Mouse (Mus musculus) intestine, embryonic 16.5 days (tissue): ENCODE data around the gene Lfng. TPM values are rescaled to one million over a fixed set of nuclear protein-coding genes. Genes with fewer than 3 reads are reported as not detected.

Experiments
- ATAC-seq: fragments of 200-750 bp; cut with Nextera tagmentation; 2 replicates; pipeline ENCODE4 v1.8.0; 2017; ENCODE audit warnings: moderate TSS enrichment, moderate library complexity
- H3K27ac ChIP-seq: fragments of 300-500 bp; sonication (generic); 2 replicates; pipeline ENCODE4 v1.5.1; 2014; ENCODE audit warnings: mild to moderate bottlenecking, low read length
- H3K27me3 ChIP-seq: fragments of 300-500 bp; sonication (generic); replicated peaks from 2 replicates; pipeline ENCODE4 v1.6.1; 2014; ENCODE audit warnings: low read length, control low read depth, mixed read lengths; ENCODE audit not compliant: control insufficient read depth, insufficient read depth
- H3K36me3 ChIP-seq: fragments of 300-500 bp; sonication (generic); 2 replicates; pipeline ENCODE4 v1.6.1; 2014; ENCODE audit warnings: low read length, control low read depth; ENCODE audit not compliant: control insufficient read depth, insufficient read depth
- H3K4me1 ChIP-seq: fragments of 300-500 bp; sonication (generic); 2 replicates; pipeline ENCODE4 v1.6.1; 2014; ENCODE audit warnings: low read length, control low read depth, mixed read lengths; ENCODE audit not compliant: control insufficient read depth, insufficient read depth
- H3K4me2 ChIP-seq: fragments of 300-500 bp; sonication (generic); 2 replicates; pipeline ENCODE4 v1.6.1; 2014; ENCODE audit warnings: low read depth, low read length, control low read depth
- H3K4me3 ChIP-seq: fragments of 300-500 bp; sonication (generic); 2 replicates; pipeline ENCODE4 v1.5.1; 2014; ENCODE audit warnings: mild to moderate bottlenecking, low read length
- H3K9ac ChIP-seq: fragments of 300-500 bp; sonication (generic); 2 replicates; pipeline ENCODE4 v1.6.1; 2014; ENCODE audit warnings: low read depth, low read length
- H3K9me3 ChIP-seq: fragments of 300-500 bp; sonication (generic); 2 replicates; pipeline ENCODE4 v1.6.1; 2016; ENCODE audit warnings: low read length, control low read depth; ENCODE audit not compliant: control insufficient read depth
- WGBS: fragments of 180-500 bp; shearing (Covaris S2); extraction: QIAGEN DNeasy Blood & Tissue Kit; methylation state at CpG from one replicate; pipeline ENCODE4 v1.1.7; 2014; 5-methylcytosine and 5-hydroxymethylcytosine counted together
- polyA plus RNA-seq: library from polyadenylated mRNA; unstranded; fragments of >200 nt; fragmentation: Nextera tagmentation; extraction: Ambion mirVana; gene quantifications from 2 replicates; pipeline ENCODE4 v1.2.1, GENCODE M21; 2015

Gene Lfng
- polyA plus RNA-seq, 1 experiment from 2014 or later, result 13.4 TPM

GRCm38 (mm10) chr5:140602540-140602939 is 4.6 kb upstream of the Lfng start:
- H3K4me2 ChIP-seq, result no peak overlapping the region
- H3K4me1 ChIP-seq, result peaks cover 23% of the 10 kb centered on the region
- H3K4me3 ChIP-seq, result no peak overlapping the region
- no peak overlapping the region for H3K27ac ChIP-seq
- no peak for ATAC-seq
- peaks cover 4% of the 10 kb centered on the region; the same call in 1 of the 2 replicates for H3K27me3 ChIP-seq
- WGBS, result 34% methylated on average over 2 of the region's 2 CpGs
- H3K9ac ChIP-seq, result no peak overlapping the region
- H3K9me3 ChIP-seq, result no peaks in the 10 kb centered on the region; the same call in 1 of the 2 replicates
- H3K36me3 ChIP-seq, result no peaks in the 10 kb centered on the region

DNA sequence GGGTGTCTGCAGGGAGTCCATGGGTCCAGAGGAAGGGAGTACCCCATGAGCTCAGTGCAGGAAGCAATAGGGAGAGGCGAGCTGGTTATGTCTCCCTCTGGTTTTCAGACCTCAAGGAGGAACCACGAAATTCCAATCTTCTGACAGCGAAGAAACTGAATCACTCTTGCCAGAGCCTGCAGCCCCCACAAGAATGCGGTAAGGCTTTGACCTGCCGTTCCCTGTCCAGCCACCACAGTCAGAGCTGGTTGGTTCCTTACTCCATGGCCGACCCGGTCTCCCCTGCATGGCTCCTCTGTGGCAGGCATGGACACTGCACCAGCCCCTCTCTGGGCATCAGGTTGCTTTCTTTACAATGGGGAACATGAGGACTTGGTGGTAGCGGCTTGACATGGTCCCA is 2.7 kb upstream of the Lfng start:
- Histone ChIP-seq H3K9ac (no peak overlapping the region), H3K27me3 (peaks cover 4% of the 10 kb centered on the region; the same call in 1 of the 2 replicates), H3K27ac (no peak overlapping the region), H3K4me2 (no peak overlapping the region), H3K36me3 (no peaks in the 10 kb centered on the region), H3K4me1 (peaks cover 31% of the 10 kb centered on the region), H3K9me3 (no peaks in the 10 kb centered on the region; the same call in 1 of the 2 replicates), H3K4me3 (no peak overlapping the region)
- WGBS, result 71% methylated on average over 8 of the region's 8 CpGs
- no peak for ATAC-seq

GRCm38 (mm10) chr5:140605228-140605627 is 1.9 kb upstream of the Lfng start:
- no peak overlapping the region for H3K4me3 ChIP-seq
- H3K9me3 ChIP-seq, result no peaks in the 10 kb centered on the region; the same call in 1 of the 2 replicates
- peaks cover 38% of the 10 kb centered on the region for H3K4me1 ChIP-seq
- no peaks in the 10 kb centered on the region for H3K36me3 ChIP-seq
- H3K27ac ChIP-seq, result no peak overlapping the region
- no peak overlapping the region for H3K9ac ChIP-seq
- H3K4me2 ChIP-seq, result no peak overlapping the region
- 19% methylated on average over 3 of the region's 3 CpGs for WGBS
- H3K27me3 ChIP-seq, result peaks cover 4% of the 10 kb centered on the region; the same call in 1 of the 2 replicates
- no peak for ATAC-seq

DNA sequence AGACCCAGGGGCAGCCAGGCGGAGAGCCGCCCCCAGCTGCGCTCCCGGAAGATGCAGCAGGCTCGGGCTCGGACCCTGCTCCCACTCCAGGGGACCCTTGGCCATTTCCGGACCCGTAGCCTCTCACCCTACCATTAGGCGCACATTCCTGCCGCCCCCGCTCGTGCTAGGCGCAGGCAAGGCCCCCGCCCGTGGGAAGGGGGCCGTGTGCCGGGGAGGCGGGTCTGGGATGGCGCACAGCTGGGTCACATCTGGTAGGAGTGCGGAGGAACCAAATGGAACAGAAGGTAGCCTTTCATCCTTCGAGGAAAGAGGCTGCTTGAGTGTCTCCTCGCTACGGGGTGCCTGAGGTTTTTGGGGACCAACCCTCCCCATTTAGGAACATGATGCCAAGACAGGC is 734 bp upstream of the Lfng start:
- no peaks in the 10 kb centered on the region for H3K36me3 ChIP-seq
- H3K4me1 ChIP-seq, result peaks cover 50% of the 10 kb centered on the region
- H3K27ac ChIP-seq, result peak overlapping the region; percentile 20; the same call in 1 of the 2 replicates
- no peaks in the 10 kb centered on the region; the same call in 1 of the 2 replicates for H3K9me3 ChIP-seq
- H3K27me3 ChIP-seq, result peaks cover 4% of the 10 kb centered on the region; the same call in 1 of the 2 replicates
- peak overlapping the region; percentile 66; the same call in 1 of the 2 replicates for H3K4me3 ChIP-seq
- ATAC-seq, result no peak
- H3K9ac ChIP-seq, result peak overlapping the region; percentile 42
- WGBS, result 3% methylated on average over 23 of the region's 23 CpGs
- peak overlapping the region; percentile 82 for H3K4me2 ChIP-seq

- Histone ChIP-seq H3K36me3 (peaks cover 2% of the 10 kb centered on the region; the same call in 1 of the 2 replicates), H3K9ac (peak overlapping the region; percentile 77), H3K4me1 (peaks cover 56% of the 10 kb centered on the region), H3K9me3 (no peaks in the 10 kb centered on the region; the same call in 1 of the 2 replicates), H3K27ac (peak overlapping the region; percentile 95), H3K4me3 (peak overlapping the region; percentile 66), H3K27me3 (peaks cover 4% of the 10 kb centered on the region; the same call in 1 of the 2 replicates), H3K4me2 (peak overlapping the region; percentile 82)
- WGBS, result 4% methylated on average over 16 of the region's 17 CpGs
- no peak for ATAC-seq
These were observed 915 bp downstream of the Lfng start for GRCm38 (mm10) chr5:140607836-140608633.

GRCm38 (mm10) chr5:140608634-140609015 is 1.5 kb downstream of the Lfng start:
- ATAC-seq, result no peak
- 8% methylated on average over 16 of the region's 16 CpGs for WGBS
- H3K9me3 ChIP-seq, result no peaks in the 10 kb centered on the region; the same call in 1 of the 2 replicates
- peak overlapping the region; percentile 82 for H3K4me2 ChIP-seq
- H3K27ac ChIP-seq, result peak overlapping the region; percentile 95
- peak overlapping the region; percentile 77 for H3K9ac ChIP-seq
- peaks cover 56% of the 10 kb centered on the region for H3K4me1 ChIP-seq
- peaks cover 4% of the 10 kb centered on the region; the same call in 1 of the 2 replicates for H3K27me3 ChIP-seq
- peak overlapping the region; percentile 66 for H3K4me3 ChIP-seq
- peaks cover 4% of the 10 kb centered on the region; the same call in 1 of the 2 replicates for H3K36me3 ChIP-seq

DNA sequence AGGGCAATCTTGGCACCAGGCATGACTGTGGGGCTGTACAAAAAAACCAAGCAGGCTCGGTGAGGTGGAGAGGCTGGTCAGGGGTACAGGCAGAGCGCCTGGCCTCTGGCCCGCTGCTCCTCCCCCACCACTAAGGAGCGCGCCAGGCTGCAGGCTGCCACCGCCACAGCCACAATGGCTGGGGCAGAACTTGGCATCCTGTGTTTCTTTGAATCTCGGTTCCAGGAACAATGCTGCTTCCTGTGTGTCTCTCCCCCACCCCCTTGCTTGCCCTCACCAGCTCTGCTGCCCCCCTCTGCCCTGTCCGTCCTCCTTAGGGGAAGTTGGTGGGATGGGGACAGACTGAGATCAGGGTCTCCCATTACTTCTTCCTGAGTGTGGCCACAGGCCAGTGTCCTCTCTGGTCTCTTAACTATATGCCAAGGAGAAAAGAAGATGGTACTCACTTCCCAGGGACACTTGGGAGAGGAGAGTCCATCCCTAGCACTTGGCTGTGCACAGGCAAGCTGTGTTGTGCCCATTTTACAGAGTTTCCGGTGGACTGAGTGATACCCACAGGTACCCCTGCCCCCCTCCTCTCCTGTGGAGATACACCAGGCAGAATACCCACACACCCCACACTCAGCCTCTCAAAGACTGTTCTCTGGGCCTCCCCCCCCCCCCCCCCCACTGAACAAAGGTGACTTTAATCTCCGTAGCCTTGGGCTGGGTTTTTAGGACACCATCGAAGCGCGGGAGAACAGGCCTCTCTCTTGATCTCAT is 2.6 kb downstream of the Lfng start:
- WGBS, result 34% methylated on average over 13 of the region's 13 CpGs
- no peak for ATAC-seq
- peak overlapping the region; percentile 95 for H3K27ac ChIP-seq
- H3K9ac ChIP-seq, result peak overlapping the region; percentile 77
- peak overlapping the region; percentile 82 for H3K4me2 ChIP-seq
- peak overlapping the region; percentile 66 for H3K4me3 ChIP-seq
- no peaks in the 10 kb centered on the region; the same call in 1 of the 2 replicates for H3K9me3 ChIP-seq
- H3K36me3 ChIP-seq, result peaks cover 6% of the 10 kb centered on the region; the same call in 1 of the 2 replicates
- H3K27me3 ChIP-seq, result peaks cover 2% of the 10 kb centered on the region; the same call in 1 of the 2 replicates
- H3K4me1 ChIP-seq, result peaks cover 56% of the 10 kb centered on the region

DNA sequence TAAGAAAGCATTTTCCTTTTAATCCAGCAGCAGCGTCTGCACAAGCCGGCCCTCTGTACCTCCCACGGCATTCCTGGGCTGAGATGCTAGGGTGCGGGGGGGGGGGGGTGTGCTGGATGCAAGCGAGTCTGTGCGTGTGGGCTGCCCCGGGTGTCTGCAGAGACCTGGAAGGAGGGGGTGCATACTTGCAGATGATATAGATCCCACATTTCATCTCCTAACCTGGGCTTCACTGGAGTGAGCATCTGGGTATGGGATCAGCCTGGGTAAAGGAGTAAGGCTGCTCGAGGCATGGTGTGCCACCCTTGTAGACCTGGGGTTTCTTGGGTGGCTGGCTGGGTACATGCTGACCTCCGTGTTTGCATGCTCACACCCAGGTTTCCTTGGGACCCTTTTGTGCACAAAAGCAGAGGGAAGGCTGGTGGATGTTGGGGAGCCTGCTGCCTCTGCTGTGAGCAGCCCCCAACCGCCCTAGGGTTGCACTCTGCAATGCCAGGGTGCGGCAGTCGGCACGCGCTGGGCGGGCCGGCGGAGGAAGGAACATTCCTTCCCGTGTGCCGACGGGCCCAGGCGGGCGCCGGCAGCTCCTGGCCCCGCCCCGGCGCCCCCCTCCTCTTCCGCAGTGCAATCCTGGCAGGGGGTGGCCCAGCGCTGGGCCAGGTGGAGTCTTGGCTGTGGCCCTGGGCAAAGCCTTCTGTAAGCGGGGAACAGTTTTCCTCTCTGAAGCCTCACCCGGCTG is 3.3 kb downstream of the Lfng start:
- H3K36me3 ChIP-seq, result peaks cover 6% of the 10 kb centered on the region; the same call in 1 of the 2 replicates
- 2% methylated on average over 30 of the region's 30 CpGs for WGBS
- peaks cover 52% of the 10 kb centered on the region for H3K4me1 ChIP-seq
- peak overlapping the region; percentile 82 for H3K4me2 ChIP-seq
- no peaks in the 10 kb centered on the region; the same call in 1 of the 2 replicates for H3K27me3 ChIP-seq
- peak; percentile 24 for ATAC-seq
- peak overlapping the region; percentile 66 for H3K4me3 ChIP-seq
- peak overlapping the region; percentile 95 for H3K27ac ChIP-seq
- peak overlapping the region; percentile 77 for H3K9ac ChIP-seq
- H3K9me3 ChIP-seq, result no peaks in the 10 kb centered on the region; the same call in 1 of the 2 replicates
